Mouse (Mus musculus) hematopoietic stem cell, adult 5-6 weeks (primary cell): Measurements from ENCODE around the gene Xrn1. TPM values are rescaled to one million over a fixed set of nuclear protein-coding genes. Genes with fewer than 3 reads are reported as not detected.

Source experiments
- ATAC-seq, 2 experiments: fragments of 125-278 bp in 1 of 2; replicated peaks in 1 of 2; 2 replicates each; pipeline ENCODE4 v1.8.0; 2016 to 2017; ENCODE audit warnings: inconsistent platforms in 2 of 2, mild to moderate bottlenecking in 2 of 2, moderate number of reproducible peaks in 2 of 2, low read depth in 1 of 2, moderate TSS enrichment in 1 of 2; ENCODE audit not compliant: low FRiP score in 2 of 2, poor library complexity in 2 of 2, severe bottlenecking in 2 of 2, insufficient read depth in 1 of 2, low TSS enrichment in 1 of 2
- total RNA-seq: library from RNA; stranded (forward); fragments of 172-1452, 232-1000 nt; gene quantifications from 2 replicates; pipeline ENCODE4 v1.2.3, GENCODE M21; 2017

Gene Xrn1
- total RNA-seq, 1 experiment from 2014 or later: 36.7 TPM

DNA sequence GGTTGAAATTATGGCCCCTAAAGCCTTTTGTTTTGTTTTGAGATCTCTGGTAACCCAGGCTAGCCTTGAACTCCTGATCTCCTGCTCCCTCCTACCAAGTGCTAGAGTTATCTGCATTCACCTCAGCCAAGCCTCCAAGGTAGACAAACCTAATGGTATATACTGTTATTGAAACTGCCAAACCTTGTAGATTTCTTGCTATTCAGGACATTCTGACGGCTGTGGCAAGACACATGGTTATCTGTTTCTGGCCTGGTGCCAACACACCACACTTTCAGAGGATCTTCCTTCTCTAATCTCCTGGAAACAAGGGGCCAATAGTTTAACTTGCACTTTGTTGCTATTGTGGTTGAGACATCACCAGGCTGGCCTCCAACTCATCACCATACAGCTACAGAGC is 140.6 kb downstream of the Xrn1 start:
- ATAC-seq: no peak

DNA sequence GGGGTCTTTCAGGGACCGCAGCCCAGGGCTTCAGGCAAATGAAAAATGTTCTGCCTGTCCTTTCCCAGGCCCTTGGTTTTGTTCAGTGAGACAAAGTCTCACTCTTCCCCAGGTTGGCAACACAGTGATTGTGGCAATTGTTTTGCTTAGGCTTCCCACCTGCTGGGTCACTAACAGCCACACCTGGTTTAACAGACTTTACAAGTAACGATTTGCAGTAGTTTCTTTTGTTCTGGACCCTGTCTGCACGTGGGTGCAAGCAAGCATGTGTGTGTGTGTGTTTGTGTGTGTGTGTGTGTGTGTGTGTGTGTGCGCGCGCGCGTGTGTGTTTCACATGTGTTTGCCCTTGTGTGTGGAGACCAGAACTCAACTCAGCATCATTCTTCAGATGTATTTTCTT is 148.3 kb downstream of the Xrn1 start:
- no peak for ATAC-seq

Other genes with a start within 250 kb of the Xrn1 start
- gene Trpc1, start 204.4 kb upstream of the Xrn1 start, total RNA-seq: 0.56 and 3.2 TPM in 2 replicates
- 0.56 TPM in 1 of 2 replicates, not detected in the other for gene Pls1, start 109.4 kb upstream of the Xrn1 start, total RNA-seq
- 53.9 and 74.9 TPM in 2 replicates for gene Atr, start 97.2 kb upstream of the Xrn1 start, total RNA-seq
- 1.9 and 5.6 TPM in 2 replicates for gene Gk5, start 164.6 kb downstream of the Xrn1 start, total RNA-seq
- 49.8 and 65.7 TPM in 2 replicates for gene Tfdp2, start 241.5 kb downstream of the Xrn1 start, total RNA-seq